Mouse (Mus musculus) forebrain, postnatal 0 days (tissue): ENCODE data around the gene Crabp1. TPM values are rescaled to one million over a fixed set of nuclear protein-coding genes. Genes with fewer than 3 reads are reported as not detected.
A peak's percentile ranks its signal among the peaks of the same experiment; 100 is the strongest.

Experiments used
- ATAC-seq: fragments of 200-750 bp; cut with Nextera tagmentation; 2 replicates; pipeline ENCODE4 v1.8.0; 2017; ENCODE audit warnings: mild to moderate bottlenecking, moderate library complexity
- DNase-seq: peaks from one replicate; pipeline ENCODE4 v3.0.0-alpha.2; 2015
- H3K27ac ChIP-seq: fragments of 300-500 bp; sonication (generic); 2 replicates; pipeline ENCODE4 v1.5.1; 2014; ENCODE audit warnings: low read depth, mild to moderate bottlenecking, antibody characterized with exemption, low read length, moderate library complexity, mixed read lengths
- H3K27me3 ChIP-seq: fragments of 300-500 bp; sonication (generic); 2 replicates; pipeline ENCODE4 v1.6.1; 2014; ENCODE audit warnings: mild to moderate bottlenecking, low read length, mixed read lengths; ENCODE audit not compliant: insufficient read depth
- H3K36me3 ChIP-seq: fragments of 300-500 bp; sonication (generic); 2 replicates; pipeline ENCODE4 v1.6.1; 2014; ENCODE audit warnings: mild to moderate bottlenecking, moderate library complexity; ENCODE audit not compliant: insufficient read depth
- H3K4me1 ChIP-seq: fragments of 300-500 bp; sonication (generic); 2 replicates; pipeline ENCODE4 v1.6.1; 2014; ENCODE audit warnings: antibody characterized with exemption; ENCODE audit not compliant: insufficient read depth
- H3K4me2 ChIP-seq: fragments of 300-500 bp; sonication (generic); 2 replicates; pipeline ENCODE4 v1.6.1; 2014; ENCODE audit warnings: low read depth, mild to moderate bottlenecking, moderate library complexity
- H3K4me3 ChIP-seq: fragments of 300-500 bp; sonication (generic); 2 replicates; pipeline ENCODE4 v1.5.1; 2014; ENCODE audit warnings: low read depth, low read length, mixed read lengths
- H3K9ac ChIP-seq: fragments of 300-500 bp; sonication (generic); 2 replicates; pipeline ENCODE4 v1.6.1; 2014; ENCODE audit warnings: mild to moderate bottlenecking
- H3K9me3 ChIP-seq: fragments of 300-500 bp; sonication (generic); 2 replicates; pipeline ENCODE4 v1.6.1; 2016; ENCODE audit warnings: low read length
- CTCF ChIP-seq: sonication (generic); IDR thresholded peaks from 2 replicates; pipeline ENCODE4 v1.5.1; 2016; ENCODE audit warnings: antibody characterized with exemption, control low read depth, low read depth
- WGBS: fragments of 180-500 bp; shearing (Covaris S2); extraction: QIAGEN DNeasy Blood & Tissue Kit; methylation state at CpG from one replicate; pipeline ENCODE4 v1.1.7; 2014; 5-methylcytosine and 5-hydroxymethylcytosine counted together
- polyA plus RNA-seq: library from polyadenylated mRNA; unstranded; fragments of >200 nt; fragmentation: Nextera tagmentation; extraction: Ambion mirVana; gene quantifications from 2 replicates; pipeline ENCODE4 v1.2.1, GENCODE M21; 2015
- total RNA-seq: library from RNA; depleted of rRNA; stranded (reverse); fragments of >200 nt; gene quantifications from 2 replicates; pipeline ENCODE4 v1.2.3, GENCODE M21; 2014

The Crabp1 gene
- total and polyA plus RNA-seq, 2 experiments from 2014 or later, result 28.4 to 110 TPM

GRCm38 (mm10) chr9:54733921-54734638 lies 30.5 kb upstream of the Crabp1 start, which contains the start of gene Wdr61:
TSS of gene Wdr61 (minus strand) at chr9:54734519.
- TF ChIP-seq CTCF, result peak; percentile 71
- Histone ChIP-seq H3K4me2 (peak within 1 kb of the TSS; percentile 75), H3K4me3 (peak within 1 kb of the TSS; percentile 56), H3K36me3 (peaks cover 7% of the 10 kb centered on the region), H3K4me1 (0 out of 2 replicates have a peak, but pooled peaks cover 9% of the 10 kb centered on the region), H3K27me3 (no peaks in the 10 kb centered on the region), H3K9me3 (no peaks in the 10 kb centered on the region), H3K9ac (peak within 1 kb of the TSS; percentile 62), H3K27ac (peak within 1 kb of the TSS; percentile 37; the same call in 1 of the 2 replicates)
- peak; percentile 98 for DNase-seq
- peak; percentile 98 for ATAC-seq
- 1% methylated on average over 31 of the region's 32 CpGs for WGBS

GRCm38 (mm10) chr9:54734639-54735252 lies 29.8 kb upstream of the Crabp1 start:
- TF ChIP-seq CTCF, result no peak
- 24% methylated on average over 10 of the region's 11 CpGs for WGBS
- no peak for DNase-seq
- H3K9me3 ChIP-seq, result no peaks in the 10 kb centered on the region
- H3K27me3 ChIP-seq, result no peaks in the 10 kb centered on the region
- ATAC-seq, result no peak
- peak overlapping the region; percentile 62; the same call in 1 of the 2 replicates for H3K9ac ChIP-seq
- 0 out of 2 replicates have a peak, but pooled peaks cover 9% of the 10 kb centered on the region for H3K4me1 ChIP-seq
- peak overlapping the region; percentile 56 for H3K4me3 ChIP-seq
- peaks cover under 1% of the 10 kb centered on the region; the same call in 1 of the 2 replicates for H3K36me3 ChIP-seq
- peak overlapping the region; percentile 75 for H3K4me2 ChIP-seq
- no peak overlapping the region for H3K27ac ChIP-seq

GRCm38 (mm10) chr9:54736284-54736701 lies 28.3 kb upstream of the Crabp1 start:
- H3K9ac ChIP-seq, result no peak overlapping the region
- H3K4me1 ChIP-seq, result 0 out of 2 replicates have a peak, but pooled peaks cover 9% of the 10 kb centered on the region
- H3K36me3 ChIP-seq, result no peaks in the 10 kb centered on the region
- no peaks in the 10 kb centered on the region for H3K9me3 ChIP-seq
- TF ChIP-seq CTCF, result peak; percentile 75
- no peak overlapping the region for H3K27ac ChIP-seq
- no peaks in the 10 kb centered on the region for H3K27me3 ChIP-seq
- ATAC-seq, result no peak
- H3K4me3 ChIP-seq, result no peak overlapping the region
- 17% methylated on average over 9 of the region's 9 CpGs for WGBS
- no peak overlapping the region for H3K4me2 ChIP-seq
- peak; percentile 83 for DNase-seq

- Histone ChIP-seq H3K9ac (no peak overlapping the region), H3K27me3 (no peaks in the 10 kb centered on the region), H3K4me3 (no peak overlapping the region), H3K36me3 (no peaks in the 10 kb centered on the region), H3K9me3 (no peaks in the 10 kb centered on the region), H3K4me1 (0 out of 2 replicates have a peak, but pooled peaks cover 5% of the 10 kb centered on the region), H3K27ac (no peak overlapping the region), H3K4me2 (no peak overlapping the region)
- WGBS, result 32% methylated on average over 3 of the region's 3 CpGs
- peak; percentile 79 for DNase-seq
- ATAC-seq, result peak; percentile 45
- peak; percentile 87 for TF ChIP-seq CTCF
Measured at GRCm38 (mm10) chr9:54738376-54738775, 26.2 kb upstream of the Crabp1 start.

GRCm38 (mm10) chr9:54743891-54744290 lies 20.7 kb upstream of the Crabp1 start:
- Histone ChIP-seq H3K4me1 (no peaks in the 10 kb centered on the region), H3K27me3 (no peaks in the 10 kb centered on the region), H3K27ac (no peak overlapping the region), H3K36me3 (no peaks in the 10 kb centered on the region), H3K4me2 (no peak overlapping the region), H3K4me3 (no peak overlapping the region), H3K9me3 (no peaks in the 10 kb centered on the region), H3K9ac (no peak overlapping the region)
- WGBS, result 83% methylated on average over 4 of the region's 4 CpGs
- no peak for TF ChIP-seq CTCF
- ATAC-seq, result no peak
- DNase-seq, result no peak

GRCm38 (mm10) chr9:54745740-54746370 lies 18.7 kb upstream of the Crabp1 start:
- Histone ChIP-seq H3K27ac (no peak overlapping the region), H3K4me3 (no peak overlapping the region), H3K9me3 (no peaks in the 10 kb centered on the region), H3K4me1 (no peaks in the 10 kb centered on the region), H3K9ac (no peak overlapping the region), H3K27me3 (no peaks in the 10 kb centered on the region), H3K36me3 (no peaks in the 10 kb centered on the region), H3K4me2 (no peak overlapping the region)
- WGBS, result 46% methylated on average over 13 of the region's 13 CpGs
- no peak for ATAC-seq
- DNase-seq, result no peak
- TF ChIP-seq CTCF, result no peak
